Mouse (Mus musculus) cerebellum, adult (tissue): Measurements from ENCODE around the gene Magi1.

Experiments used
- ATAC-seq: cut with Nextera tagmentation; 2 replicates; pipeline ENCODE4 v1.9.2; 2017; ENCODE audit warnings: mild to moderate bottlenecking, moderate library complexity, mixed read lengths; ENCODE audit not compliant: insufficient number of reproducible peaks, low FRiP score, low TSS enrichment

The Magi1 gene

DNA sequence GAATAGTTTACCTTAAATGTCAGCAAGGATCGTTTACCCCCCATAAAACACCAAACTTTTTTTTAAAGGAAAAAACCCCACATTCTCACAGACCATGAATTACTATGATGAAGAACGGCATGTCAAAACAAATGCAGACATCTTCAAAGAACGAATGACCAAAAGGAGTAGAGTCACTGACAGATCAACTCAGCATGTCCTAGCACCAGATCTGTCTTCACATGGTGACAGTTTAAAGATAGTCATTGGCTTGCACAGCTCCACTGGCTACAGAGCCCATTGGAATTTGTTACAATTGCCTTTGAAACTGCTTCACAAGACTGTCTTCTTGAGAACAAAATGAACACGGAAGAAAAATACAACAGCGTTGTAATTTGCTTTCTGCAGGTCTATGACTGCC lies 212.0 kb downstream of the Magi1 start:
- no peak for ATAC-seq

DNA sequence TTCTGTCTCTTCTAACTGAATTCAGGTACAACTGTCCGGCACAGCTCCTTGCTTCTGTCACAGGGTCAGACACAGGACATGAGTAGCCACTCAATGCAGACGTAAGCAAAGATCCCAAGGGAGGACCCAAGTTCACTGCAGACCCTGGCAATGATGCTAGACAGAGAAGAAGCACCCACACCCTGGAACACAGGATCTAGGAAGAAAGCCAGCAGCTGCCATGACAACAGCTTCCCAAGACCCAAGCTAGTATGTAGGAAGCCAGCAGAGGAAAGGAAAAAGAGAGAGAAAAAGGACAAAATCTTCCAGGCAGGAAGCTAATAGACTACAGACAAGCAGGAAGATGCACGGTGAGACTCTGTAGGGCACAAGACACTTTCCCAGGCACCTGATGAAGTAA lies 213.0 kb downstream of the Magi1 start:
- ATAC-seq: no peak

GRCm38 (mm10) chr6:94069421-94069820 lies 214.3 kb downstream of the Magi1 start:
- ATAC-seq: no peak

- ATAC-seq: no peak
Measured at GRCm38 (mm10) chr6:94067741-94068450, 215.8 kb downstream of the Magi1 start.

DNA sequence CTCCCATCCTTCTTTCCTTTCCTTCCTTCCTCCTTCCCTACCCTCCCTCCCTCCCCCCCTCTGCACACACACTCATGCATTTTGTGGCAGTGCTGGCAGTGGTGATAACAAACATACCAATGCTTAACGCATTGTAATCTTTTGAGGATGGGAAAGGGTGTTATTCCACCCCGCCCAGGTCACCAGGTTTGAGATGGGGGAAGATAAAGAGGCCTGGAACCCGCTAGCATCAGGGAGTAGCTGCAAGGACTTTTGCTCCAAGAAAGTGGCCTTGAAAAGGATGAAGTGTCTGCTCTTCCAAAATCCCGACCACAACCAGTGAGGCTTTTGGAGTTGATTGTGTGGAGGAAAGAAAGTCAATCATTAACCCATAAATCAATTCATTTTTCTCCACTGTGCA lies 218.9 kb downstream of the Magi1 start:
- ATAC-seq: no peak

- ATAC-seq: no peak
Measured at GRCm38 (mm10) chr6:94063542-94063941, 220.2 kb downstream of the Magi1 start.

DNA sequence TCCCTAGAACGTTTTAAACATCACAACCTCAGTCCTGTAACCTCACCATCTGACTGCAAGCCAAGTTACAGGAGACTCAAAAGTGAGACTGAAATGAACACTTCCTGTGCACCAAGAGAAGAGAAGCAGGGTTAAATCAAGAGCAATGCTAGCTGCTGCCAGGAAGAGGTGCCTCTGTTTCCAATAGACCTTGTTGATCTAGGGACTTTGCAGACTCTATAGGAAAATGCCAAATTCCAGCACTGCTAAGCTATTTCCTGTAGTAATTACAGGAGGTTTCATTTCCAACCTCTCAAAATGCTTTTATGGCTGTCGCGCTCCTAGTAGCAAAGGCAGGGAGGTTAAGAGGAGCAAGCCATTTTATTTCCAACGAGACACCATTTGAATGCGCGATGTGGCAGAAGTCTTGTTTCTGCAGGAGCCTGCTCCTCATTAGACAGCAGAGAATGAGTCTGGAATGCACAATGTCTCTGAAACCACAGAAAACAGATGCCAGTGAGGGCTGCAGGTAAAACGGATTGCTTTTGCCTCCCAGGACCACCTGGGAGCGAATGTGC lies 222.2 kb downstream of the Magi1 start:
- no peak for ATAC-seq

DNA sequence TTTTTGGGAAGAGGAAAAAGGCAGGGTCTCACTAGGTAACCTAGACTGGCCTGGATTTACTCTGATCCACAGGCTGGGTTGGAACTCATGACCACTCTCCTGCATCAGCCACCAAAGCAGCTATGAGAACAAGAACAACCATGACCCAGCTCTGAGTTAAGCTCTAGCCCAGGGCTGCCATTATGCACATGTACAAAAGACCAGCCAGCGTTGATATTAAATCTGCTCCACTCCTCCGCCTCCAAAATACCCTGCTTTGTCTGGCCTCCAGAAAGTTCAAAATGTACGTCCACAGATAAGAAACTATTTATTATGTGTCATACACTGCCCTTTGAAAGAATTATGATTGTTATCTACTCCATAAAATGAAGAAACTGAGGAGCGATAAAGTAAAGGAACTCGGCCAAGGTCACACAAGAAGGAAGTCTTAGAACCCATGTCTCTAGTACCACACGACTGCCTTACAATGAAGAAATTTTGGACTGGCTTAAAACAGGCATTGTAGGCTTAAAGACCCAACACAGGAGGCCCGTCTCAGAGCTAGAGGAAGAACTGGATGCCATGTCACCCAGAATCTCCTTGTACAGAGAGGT lies 223.0 kb downstream of the Magi1 start:
- no peak for ATAC-seq

- no peak for ATAC-seq
Measured at GRCm38 (mm10) chr6:94059090-94059489, 224.6 kb downstream of the Magi1 start.

DNA sequence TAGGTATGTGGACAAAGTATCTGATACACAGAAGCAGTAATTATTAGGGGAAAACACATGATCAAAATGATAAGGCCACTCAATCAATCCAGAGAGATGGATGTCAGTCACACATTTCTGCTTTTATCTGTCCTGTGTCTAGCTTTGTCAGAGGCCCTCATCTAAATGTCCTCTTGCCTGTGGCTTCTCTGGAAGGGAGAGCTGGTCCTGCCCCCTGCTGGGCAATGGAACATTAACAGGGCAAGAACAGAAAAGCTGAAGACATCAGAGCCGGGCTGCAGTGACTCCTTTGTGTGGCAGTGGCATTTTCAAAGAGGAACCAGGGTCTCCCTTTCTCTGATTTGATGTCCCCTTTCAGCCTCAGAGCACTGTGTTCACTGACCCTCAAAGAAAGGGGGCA lies 229.8 kb downstream of the Magi1 start:
- ATAC-seq: 0 out of 2 replicates have a peak, but pooled peaks have one; percentile 54

DNA sequence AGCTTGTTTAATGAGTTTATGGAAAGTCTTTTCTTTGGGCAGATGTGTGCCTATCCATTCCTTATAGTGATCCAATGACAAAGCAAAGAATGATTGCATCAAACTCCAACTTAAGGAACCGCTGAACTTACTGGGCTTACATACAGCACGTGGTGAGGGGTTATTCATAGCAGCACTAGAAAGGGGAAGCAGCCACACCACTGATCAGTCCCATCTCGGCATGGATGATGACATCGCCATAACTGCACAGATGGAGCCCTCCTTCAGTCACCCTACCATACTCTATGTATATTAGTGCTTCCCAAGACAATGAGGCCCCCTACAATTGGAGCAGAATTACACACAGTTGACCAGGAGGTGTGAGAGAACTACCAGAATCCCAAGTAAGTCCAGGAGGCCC lies 238.5 kb downstream of the Magi1 start:
- no peak for ATAC-seq

DNA sequence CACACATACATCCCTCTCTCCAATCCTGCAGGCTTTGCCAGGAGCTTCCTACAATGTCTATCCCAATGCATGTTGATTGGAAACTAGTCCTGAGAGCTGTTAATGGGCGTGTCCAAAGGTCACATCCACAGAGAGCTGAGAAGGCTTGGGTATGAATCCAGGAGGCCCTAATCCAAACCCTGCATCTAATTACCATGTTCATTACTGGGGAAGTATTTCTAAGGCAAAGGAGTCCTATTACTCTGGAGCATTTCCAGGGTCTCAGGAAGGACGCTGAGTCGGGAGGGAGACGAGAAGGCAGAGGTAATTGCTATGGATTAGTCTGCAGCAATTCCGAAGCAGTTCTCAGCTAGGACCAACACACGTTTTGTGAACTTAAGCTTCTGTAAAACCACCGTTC lies 240.3 kb downstream of the Magi1 start:
- no peak for ATAC-seq

DNA sequence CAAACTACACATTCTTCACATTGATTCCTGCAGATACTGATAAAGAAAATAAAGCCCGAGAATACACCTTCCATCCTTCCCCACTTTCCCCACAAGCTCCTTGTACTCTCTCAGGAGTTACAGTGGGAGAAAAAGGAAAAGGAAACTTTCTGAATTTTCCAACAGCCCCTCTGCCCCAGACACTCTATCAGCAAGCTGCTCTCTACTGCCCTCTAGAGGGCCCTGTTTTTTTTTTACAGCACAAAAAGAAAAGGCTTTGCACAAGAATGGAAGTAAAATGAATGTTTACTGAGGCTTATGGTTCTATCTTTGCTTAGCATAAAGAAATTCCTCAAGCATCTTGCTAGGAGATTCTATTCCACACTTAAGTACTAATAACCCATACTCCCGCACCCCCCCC lies 243.6 kb downstream of the Magi1 start:
- ATAC-seq: no peak

GRCm38 (mm10) chr6:94038897-94039296 lies 244.8 kb downstream of the Magi1 start:
- ATAC-seq: no peak

- no peak for ATAC-seq
Measured at GRCm38 (mm10) chr6:94036554-94036953, 247.2 kb downstream of the Magi1 start.

GRCm38 (mm10) chr6:94026361-94026760 lies 257.4 kb downstream of the Magi1 start:
- no peak for ATAC-seq

DNA sequence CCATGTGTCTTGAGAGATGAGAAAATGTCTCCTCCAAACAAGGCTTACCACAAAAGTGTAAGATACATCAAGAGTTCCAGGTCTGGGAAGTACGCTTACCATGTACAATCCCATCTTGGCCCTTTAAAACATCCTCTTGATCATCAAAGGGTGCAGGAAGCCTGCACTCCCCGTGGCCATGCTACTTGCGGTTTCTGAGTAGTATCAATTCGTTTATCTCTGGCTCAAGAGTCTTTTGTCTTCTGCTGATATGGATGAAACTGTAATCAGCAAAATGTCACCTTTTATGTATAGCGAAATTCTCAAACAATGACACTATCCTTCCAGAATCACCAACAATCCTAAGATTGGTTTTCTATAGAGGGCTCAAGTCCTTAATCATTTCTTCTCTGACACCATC lies 261.3 kb downstream of the Magi1 start:
- ATAC-seq: no peak

DNA sequence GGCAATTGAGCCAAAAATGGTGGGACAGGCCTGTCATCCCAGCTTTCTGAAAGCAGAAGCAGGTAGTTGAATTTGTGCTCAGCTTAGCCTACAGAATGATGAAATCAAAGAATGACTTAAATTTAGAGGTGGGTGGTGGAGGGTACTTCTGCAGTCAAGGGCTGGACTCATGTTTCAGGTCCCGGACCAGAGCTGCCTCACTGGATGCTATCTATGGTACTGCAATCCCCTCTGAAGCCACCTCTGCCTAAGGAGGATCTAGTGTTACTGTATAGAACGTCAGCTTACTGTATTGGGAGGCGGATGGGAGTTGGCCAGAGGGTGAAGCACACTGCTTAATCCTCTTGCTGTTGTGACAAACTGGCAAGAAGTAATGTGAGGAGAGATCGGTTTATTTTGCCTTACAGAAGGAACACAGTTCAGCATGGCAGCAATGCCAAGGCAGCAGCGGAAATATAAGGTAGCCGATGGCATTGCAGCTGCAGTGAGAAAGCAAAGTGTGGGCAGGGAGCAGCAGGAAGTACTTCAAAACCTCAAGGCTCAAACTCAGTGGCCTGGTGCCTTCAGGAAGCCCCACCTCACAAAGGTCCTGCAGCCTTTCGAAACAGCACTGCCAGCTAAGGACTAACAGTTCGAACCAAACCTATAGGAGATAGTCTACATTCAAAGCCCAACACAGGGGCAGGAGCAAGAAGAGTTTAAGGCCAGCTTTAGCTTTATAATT lies 262.3 kb downstream of the Magi1 start:
- no peak for ATAC-seq

GRCm38 (mm10) chr6:94020566-94020965 lies 263.2 kb downstream of the Magi1 start:
- ATAC-seq: no peak

GRCm38 (mm10) chr6:94019935-94020334 lies 263.8 kb downstream of the Magi1 start:
- ATAC-seq: no peak

GRCm38 (mm10) chr6:94013761-94014160 lies 270.0 kb downstream of the Magi1 start:
- ATAC-seq: no peak
